Mouse (Mus musculus) midbrain, postnatal 0 days (tissue): ENCODE data around the gene 1700008P02Rik. TPM values are rescaled to one million over a fixed set of nuclear protein-coding genes. Genes with fewer than 3 reads are reported as not detected.
"Not testable (repeated sequence)": the region's sequence is repeated elsewhere in the genome, so short reads cannot be mapped to it uniquely, and the experiment has no call there.

ENCODE experiments used
- ATAC-seq: fragments of 200-750 bp; cut with Nextera tagmentation; 2 replicates; pipeline ENCODE4 v1.8.0; 2017; ENCODE audit warnings: moderate number of reproducible peaks, mild to moderate bottlenecking, moderate TSS enrichment, moderate library complexity; ENCODE audit not compliant: low FRiP score
- DNase-seq: peaks from one replicate; pipeline ENCODE4 v3.0.0-alpha.2; 2015; ENCODE audit warnings: low spot score
- H3K27ac ChIP-seq: fragments of 300-500 bp; sonication (generic); 2 replicates; pipeline ENCODE4 v1.5.1; 2014; ENCODE audit warnings: low read depth, mild to moderate bottlenecking, low read length, mixed read lengths
- H3K27me3 ChIP-seq: fragments of 300-500 bp; sonication (generic); 2 replicates; pipeline ENCODE4 v1.6.1; 2014; ENCODE audit warnings: low read length, control low read depth, mixed read lengths; ENCODE audit not compliant: insufficient read depth
- H3K36me3 ChIP-seq: fragments of 300-500 bp; sonication (generic); 2 replicates; pipeline ENCODE4 v1.6.1; 2014; ENCODE audit warnings: low read length, control low read depth, mixed read lengths; ENCODE audit not compliant: insufficient read depth
- H3K4me1 ChIP-seq: fragments of 300-500 bp; sonication (generic); 2 replicates; pipeline ENCODE4 v1.6.1; 2014; ENCODE audit warnings: mild to moderate bottlenecking, control low read depth, antibody characterized with exemption, low read length, mixed read lengths; ENCODE audit not compliant: insufficient read depth
- H3K4me2 ChIP-seq: fragments of 300-500 bp; sonication (generic); 2 replicates; pipeline ENCODE4 v1.6.1; 2014; ENCODE audit warnings: low read depth, mild to moderate bottlenecking, low read length, mixed read lengths; ENCODE audit not compliant: poor library complexity, severe bottlenecking
- H3K4me3 ChIP-seq: fragments of 300-500 bp; sonication (generic); 2 replicates; pipeline ENCODE4 v1.5.1; 2014; ENCODE audit warnings: low read depth, mild to moderate bottlenecking, low read length, moderate library complexity
- H3K9ac ChIP-seq: fragments of 300-500 bp; sonication (generic); replicated peaks from 2 replicates; pipeline ENCODE4 v1.6.1; 2014; ENCODE audit warnings: mild to moderate bottlenecking, low read length, moderate library complexity, mixed read lengths; ENCODE audit not compliant: poor library complexity, severe bottlenecking
- H3K9me3 ChIP-seq: fragments of 300-500 bp; sonication (generic); 2 replicates; pipeline ENCODE4 v1.6.1; 2016; ENCODE audit warnings: low read length, control low read depth
- CTCF ChIP-seq: IDR thresholded peaks from 2 replicates; pipeline ENCODE4 v1.5.1; 2016; ENCODE audit warnings: antibody characterized with exemption, mild to moderate bottlenecking
- WGBS: fragments of 180-500 bp; shearing (Covaris S2); extraction: QIAGEN DNeasy Blood & Tissue Kit; methylation state at CpG from one replicate; pipeline ENCODE4 v1.1.7; 2014; 5-methylcytosine and 5-hydroxymethylcytosine counted together
- polyA plus RNA-seq: library from polyadenylated mRNA; unstranded; fragments of >200 nt; fragmentation: Nextera tagmentation; extraction: Ambion mirVana; gene quantifications from 2 replicates; pipeline ENCODE4 v1.2.1, GENCODE M21; 2015
- total RNA-seq: library from RNA; depleted of rRNA; stranded (reverse); fragments of >200 nt; gene quantifications from 2 replicates; pipeline ENCODE4 v1.2.3, GENCODE M21; 2014; rRNA removed

The 1700008P02Rik gene
- total RNA-seq (not detected in 2 replicates), polyA plus RNA-seq (not detected in 2 replicates)

DNA sequence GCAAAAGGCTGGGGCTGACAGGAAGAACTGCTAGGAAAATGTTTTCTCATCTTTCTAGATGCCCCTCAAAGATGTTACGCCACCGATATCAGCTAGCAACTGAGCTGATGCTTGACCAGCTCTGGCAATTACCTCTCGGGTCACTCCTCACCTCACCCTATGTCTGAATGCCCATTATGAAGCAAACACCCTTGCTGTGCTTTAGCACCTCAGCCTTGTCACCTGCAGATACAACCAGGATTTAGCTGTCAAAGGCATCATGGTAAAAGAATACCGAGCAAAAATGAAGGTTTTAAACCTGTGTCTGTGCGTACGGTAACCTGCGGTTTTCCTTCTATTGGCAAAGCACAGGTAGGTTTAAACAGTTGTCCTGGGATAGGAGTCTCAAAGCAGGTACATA is at the start of gene 1700008P02Rik:
1700008P02Rik (minus strand) TSS at position 101 of the 400 bp plus-strand sequence.
- H3K9ac ChIP-seq: no peak within 1 kb of the TSS
- no peak within 1 kb of the TSS for H3K4me2 ChIP-seq
- H3K27ac ChIP-seq: no peak within 1 kb of the TSS
- ATAC-seq (no peak), DNase-seq (no peak)
- H3K9me3 ChIP-seq: no peaks in the 10 kb centered on the region
- 93% methylated on average over 7 of the region's 7 CpGs for WGBS
- no peak for TF ChIP-seq CTCF
- no peaks in the 10 kb centered on the region for H3K36me3 ChIP-seq
- H3K4me3 ChIP-seq: no peak within 1 kb of the TSS
- H3K4me1 ChIP-seq: no peaks in the 10 kb centered on the region
- no peaks in the 10 kb centered on the region for H3K27me3 ChIP-seq

DNA sequence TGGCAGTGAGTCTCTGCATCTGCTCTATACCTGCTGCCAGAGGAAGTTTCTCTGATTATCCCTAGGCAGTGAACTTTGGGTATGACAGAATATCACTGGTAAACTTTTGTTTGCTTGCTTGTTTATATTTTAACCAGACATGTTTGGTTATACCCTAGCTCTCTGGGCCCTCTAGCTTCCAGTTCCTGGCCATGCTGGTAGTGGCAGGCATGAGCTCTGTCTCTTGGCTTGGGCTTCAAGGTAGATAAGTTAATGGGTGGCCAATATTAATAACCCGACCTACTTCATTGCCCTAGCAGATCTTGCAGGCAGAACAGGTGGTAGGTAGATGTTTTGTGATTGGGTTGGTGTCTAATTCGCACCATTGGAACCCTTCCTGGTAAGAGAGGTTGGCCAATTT is 29.2 kb upstream of the 1700008P02Rik start:
- Histone ChIP-seq H3K9ac (no peak overlapping the region), H3K9me3 (no peaks in the 10 kb centered on the region), H3K4me2 (no peak overlapping the region), H3K36me3 (no peaks in the 10 kb centered on the region), H3K27ac (no peak overlapping the region), H3K4me3 (no peak overlapping the region), H3K27me3 (no peaks in the 10 kb centered on the region), H3K4me1 (no peaks in the 10 kb centered on the region)
- TF ChIP-seq CTCF: no peak
- DNase-seq: no peak
- ATAC-seq: no peak
- 78% methylated on average over 2 of the region's 2 CpGs for WGBS

DNA sequence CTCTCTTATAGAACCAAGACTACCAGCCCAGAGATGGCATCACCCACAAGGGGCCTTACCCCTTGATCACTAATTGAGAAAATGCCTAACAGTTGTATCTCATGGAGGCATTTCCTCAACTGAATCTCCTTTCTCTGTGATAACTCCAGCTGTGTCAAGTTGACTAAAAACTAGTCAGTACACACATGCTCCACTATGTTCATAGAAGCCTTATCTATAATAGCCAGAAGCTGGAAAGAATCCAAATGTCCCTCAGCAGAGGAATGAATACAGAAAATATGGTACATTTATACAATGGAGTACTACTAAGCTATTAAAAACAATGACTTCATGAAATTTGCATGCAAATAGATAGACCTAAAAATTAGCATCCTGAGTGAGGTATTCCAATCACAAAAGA is 17.9 kb upstream of the 1700008P02Rik start:
- H3K4me1 ChIP-seq, H3K36me3 ChIP-seq, H3K27me3 ChIP-seq, H3K4me3 ChIP-seq, H3K9me3 ChIP-seq, H3K4me2 ChIP-seq, H3K27ac ChIP-seq, ATAC-seq, DNase-seq, H3K9ac ChIP-seq: not testable (repeated sequence)

DNA sequence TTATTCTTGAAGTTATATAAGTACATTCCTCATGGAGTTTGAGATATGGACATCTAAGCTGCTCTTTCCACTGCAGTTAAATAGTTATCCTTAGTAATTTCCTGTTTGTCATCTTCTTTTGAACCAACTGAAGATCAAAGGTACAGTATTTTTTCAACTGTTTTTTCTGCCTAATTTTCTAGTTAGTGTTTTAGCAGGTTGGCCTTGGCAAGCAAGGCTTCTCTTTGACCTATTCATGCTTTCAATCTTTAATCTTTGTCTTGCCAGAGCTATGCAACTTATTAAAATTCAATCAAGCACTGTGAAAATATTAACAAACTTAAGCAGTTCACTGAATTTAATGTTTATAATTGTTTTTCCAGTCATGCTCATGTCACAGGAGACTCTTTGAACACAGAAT is 14.0 kb upstream of the 1700008P02Rik start:
- H3K9ac ChIP-seq: no peak overlapping the region
- no peaks in the 10 kb centered on the region for H3K4me1 ChIP-seq
- no peaks in the 10 kb centered on the region for H3K27me3 ChIP-seq
- H3K27ac ChIP-seq: no peak overlapping the region
- DNase-seq (no peak), ATAC-seq (no peak)
- no peaks in the 10 kb centered on the region for H3K9me3 ChIP-seq
- no peak overlapping the region for H3K4me3 ChIP-seq
- H3K36me3 ChIP-seq: no peaks in the 10 kb centered on the region
- H3K4me2 ChIP-seq: no peak overlapping the region
- TF ChIP-seq CTCF: no peak

DNA sequence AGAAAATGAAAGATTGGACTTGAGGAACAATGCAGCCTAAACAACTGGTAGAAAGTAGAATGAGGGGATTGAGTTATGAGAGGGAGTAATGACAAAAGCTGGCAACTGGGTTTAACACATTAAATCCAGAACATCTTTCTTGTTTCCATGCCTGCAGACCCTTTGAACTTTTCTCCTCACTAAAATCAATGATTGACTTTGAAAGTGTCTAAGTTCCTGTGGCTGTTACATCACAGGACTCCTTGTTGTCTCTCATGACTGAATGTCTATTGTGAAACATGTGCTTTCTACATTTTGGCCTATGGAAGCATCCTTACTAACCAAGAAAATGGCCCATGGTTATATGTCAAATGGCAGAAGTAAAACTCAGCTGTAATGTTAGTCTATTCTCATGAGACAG is 2.4 kb downstream of the 1700008P02Rik start:
- no peaks in the 10 kb centered on the region for H3K9me3 ChIP-seq

More for the DNA sequence above, 2.4 kb downstream of the 1700008P02Rik start:
- Histone ChIP-seq H3K4me2 (no peak overlapping the region), H3K4me1 (no peaks in the 10 kb centered on the region), H3K36me3 (no peaks in the 10 kb centered on the region), H3K9ac (no peak overlapping the region), H3K27me3 (no peaks in the 10 kb centered on the region), H3K27ac (no peak overlapping the region), H3K4me3 (no peak overlapping the region)
- ATAC-seq (no peak), DNase-seq (no peak)
- TF ChIP-seq CTCF: no peak
